In genomic region chr9:107685231-107685981, GRCm38 (mm10) we compare ENCODE assay signal across 8 mouse cellular contexts. TPM values are rescaled to one million over a fixed set of nuclear protein-coding genes. Genes with fewer than 3 reads are reported as not detected.
DNase-seq lines count a peak whose midpoint lies in the region; ATAC-seq and TF ChIP-seq lines count a peak whose summit lies in the region.

No protein-coding gene starts in this region.

- H3K9ac ChIP-seq in forebrain, postnatal 0 days = no peak overlapping the region
- no peak overlapping the region for H3K9ac ChIP-seq in intestine, embryonic 16.5 days (ENCODE audit: low read depth, low read length)
- H3K9ac ChIP-seq in lung, embryonic 15.5 days = no peak overlapping the region

- peak; percentile 83 for ATAC-seq in forebrain, postnatal 0 days
- peak; percentile 73 for ATAC-seq in intestine, embryonic 16.5 days
- peak; percentile 47 for ATAC-seq in lung, embryonic 15.5 days (ENCODE audit: borderline replicate concordance, extremely low read depth, low FRiP score, low TSS enrichment)

- H3K27me3 ChIP-seq in forebrain, postnatal 0 days (ENCODE audit: insufficient read depth, low read length) = no peaks in the 10 kb centered on the region
- H3K27me3 ChIP-seq in intestine, embryonic 16.5 days (replicated peaks; ENCODE audit: control insufficient read depth, insufficient read depth, low read length) = no peaks in the 10 kb centered on the region
- H3K27me3 ChIP-seq in lung, embryonic 15.5 days = no peaks in the 10 kb centered on the region

- peaks cover 69% of the 10 kb centered on the region for H3K36me3 ChIP-seq in forebrain, postnatal 0 days (ENCODE audit: insufficient read depth)
- H3K36me3 ChIP-seq in intestine, embryonic 16.5 days (ENCODE audit: control insufficient read depth, insufficient read depth, low read length) = peaks cover 16% of the 10 kb centered on the region
- peaks cover 22% of the 10 kb centered on the region for H3K36me3 ChIP-seq in lung, embryonic 15.5 days

- H3K4me1 ChIP-seq in forebrain, postnatal 0 days (ENCODE audit: insufficient read depth) = no peaks in the 10 kb centered on the region
- H3K4me1 ChIP-seq in intestine, embryonic 16.5 days (ENCODE audit: control insufficient read depth, insufficient read depth, low read length) = no peaks in the 10 kb centered on the region
- H3K4me1 ChIP-seq in lung, embryonic 15.5 days = peaks cover 12% of the 10 kb centered on the region

- DNase-seq in left cerebral cortex, postnatal 4 days = peak; percentile 86
- DNase-seq in left cerebral cortex, adult 11 months (ENCODE audit: low spot score) = no peak
- peak; percentile 81 for DNase-seq in adrenal gland, postnatal 14 days
- peak; percentile 62 for DNase-seq in forebrain, postnatal 0 days
- DNase-seq in retina, embryonic 14.5 days (ENCODE audit: low spot score) = peak; percentile 75
- DNase-seq in ovary, postnatal 14 days (ENCODE audit: low spot score) = no peak

- no peak overlapping the region for H3K4me3 ChIP-seq in forebrain, postnatal 0 days (ENCODE audit: low read depth, low read length)
- no peak overlapping the region for H3K4me3 ChIP-seq in intestine, embryonic 16.5 days (ENCODE audit: low read length)
- no peak overlapping the region for H3K4me3 ChIP-seq in lung, embryonic 15.5 days

- intact Hi-C loops in left cerebral cortex, postnatal 4 days (cut with DNase I) = no loop called here

- no peaks in the 10 kb centered on the region for H3K9me3 ChIP-seq in forebrain, postnatal 0 days (ENCODE audit: low read length)
- H3K9me3 ChIP-seq in intestine, embryonic 16.5 days (ENCODE audit: control insufficient read depth, low read length) = no peaks in the 10 kb centered on the region
- H3K9me3 ChIP-seq in lung, embryonic 15.5 days = no peaks in the 10 kb centered on the region

- TF ChIP-seq CTCF in forebrain, postnatal 0 days (IDR thresholded peaks at IDR 0.05; ENCODE audit: low read depth) = peak; percentile 92

- WGBS in forebrain, postnatal 0 days = 30% methylated on average over 17 of the region's 17 CpGs
- WGBS in intestine, embryonic 16.5 days = 34% methylated on average over 17 of the region's 17 CpGs
- WGBS in lung, embryonic 15.5 days = 43% methylated on average over 17 of the region's 17 CpGs

- no peak overlapping the region for H3K4me2 ChIP-seq in forebrain, postnatal 0 days (ENCODE audit: low read depth)
- H3K4me2 ChIP-seq in intestine, embryonic 16.5 days (ENCODE audit: low read depth, low read length) = no peak overlapping the region
- no peak overlapping the region for H3K4me2 ChIP-seq in lung, embryonic 15.5 days

- no peak overlapping the region for H3K27ac ChIP-seq in forebrain, postnatal 0 days (ENCODE audit: low read depth, low read length)
- H3K27ac ChIP-seq in intestine, embryonic 16.5 days (ENCODE audit: low read length) = no peak overlapping the region
- no peak overlapping the region for H3K27ac ChIP-seq in lung, embryonic 15.5 days

RNA-seq across cellular contexts. Expression of gene Gnat1, which starts 5.9 kb away (rescaled TPM):
- 1 to 10 TPM in 1 of 2 experiments, under 1 TPM in 1; 0.30 to 1.1 TPM for total RNA-seq in left cerebral cortex, postnatal 4 days (2021)
- total RNA-seq in adrenal gland, postnatal 14 days (2021) = 0.34 and 0.41 TPM in 2 replicates
- total RNA-seq in forebrain, postnatal 0 days (2014; rRNA removed) = 0.24 TPM in 1 of 2 replicates, not detected in the other
- 0.73 and 1.8 TPM in 2 replicates for polyA plus RNA-seq in forebrain, postnatal 0 days (2015; fragmentation: Nextera tagmentation; extraction: Ambion mirVana)
- 0.98 and 1.6 TPM in 2 replicates for polyA plus RNA-seq in intestine, embryonic 16.5 days (2015; fragmentation: Nextera tagmentation; extraction: Ambion mirVana)
- polyA plus RNA-seq in lung, embryonic 15.5 days (2015; fragmentation: Nextera tagmentation; extraction: Ambion mirVana) = 0.54 and 0.93 TPM in 2 replicates

RNA-seq across cellular contexts. Expression of gene Slc38a3, which starts 16.1 kb away (rescaled TPM):
- total RNA-seq in left cerebral cortex, postnatal 4 days (2021) = 10 to 100 TPM; 65.0 to 68.4 TPM
- total RNA-seq in adrenal gland, postnatal 14 days (2021) = 4.9 and 85.2 TPM in 2 replicates
- total RNA-seq in forebrain, postnatal 0 days (2014; rRNA removed) = 43.5 and 60.9 TPM in 2 replicates
- polyA plus RNA-seq in forebrain, postnatal 0 days (2015; fragmentation: Nextera tagmentation; extraction: Ambion mirVana) = 38.7 and 39.8 TPM in 2 replicates
- polyA plus RNA-seq in intestine, embryonic 16.5 days (2015; fragmentation: Nextera tagmentation; extraction: Ambion mirVana) = 10.1 TPM in 2 replicates
- polyA plus RNA-seq in lung, embryonic 15.5 days (2015; fragmentation: Nextera tagmentation; extraction: Ambion mirVana) = 3.9 and 4.1 TPM in 2 replicates

RNA-seq across cellular contexts. Expression of gene Sema3f, which starts 24.9 kb away (rescaled TPM):
- 10 to 100 TPM; 44.6 to 52.6 TPM for total RNA-seq in left cerebral cortex, postnatal 4 days (2021)
- total RNA-seq in adrenal gland, postnatal 14 days (2021) = 22.8 and 25.9 TPM in 2 replicates
- 56.6 and 61.4 TPM in 2 replicates for total RNA-seq in forebrain, postnatal 0 days (2014; rRNA removed)
- 7.1 and 7.8 TPM in 2 replicates for polyA plus RNA-seq in forebrain, postnatal 0 days (2015; fragmentation: Nextera tagmentation; extraction: Ambion mirVana)
- polyA plus RNA-seq in intestine, embryonic 16.5 days (2015; fragmentation: Nextera tagmentation; extraction: Ambion mirVana) = 5.7 and 8.3 TPM in 2 replicates
- 12.3 and 13.7 TPM in 2 replicates for polyA plus RNA-seq in lung, embryonic 15.5 days (2015; fragmentation: Nextera tagmentation; extraction: Ambion mirVana)

RNA-seq across cellular contexts. Expression of gene Gnai2, which starts 50.2 kb away (rescaled TPM):
- 100 to 1,000 TPM; 302 to 303 TPM for total RNA-seq in left cerebral cortex, postnatal 4 days (2021)
- total RNA-seq in adrenal gland, postnatal 14 days (2021) = 249 and 284 TPM in 2 replicates
- total RNA-seq in forebrain, postnatal 0 days (2014; rRNA removed) = 200 and 223 TPM in 2 replicates
- polyA plus RNA-seq in forebrain, postnatal 0 days (2015; fragmentation: Nextera tagmentation; extraction: Ambion mirVana) = 267 and 287 TPM in 2 replicates
- polyA plus RNA-seq in intestine, embryonic 16.5 days (2015; fragmentation: Nextera tagmentation; extraction: Ambion mirVana) = 301 and 311 TPM in 2 replicates
- polyA plus RNA-seq in lung, embryonic 15.5 days (2015; fragmentation: Nextera tagmentation; extraction: Ambion mirVana) = 469 and 478 TPM in 2 replicates

Comparison
In these comparisons a context has a peak if more than half of its experiments do, and no peak if none do; other contexts are left out.
1. DNase-seq: peak in left cerebral cortex, postnatal 4 days (single experiment), adrenal gland, postnatal 14 days (single experiment), forebrain, postnatal 0 days (single experiment) and retina, embryonic 14.5 days (single experiment); none in left cerebral cortex, adult 11 months (single experiment) and ovary, postnatal 14 days (single experiment).
2. Peak in every context shown above with its lines, with median percentiles within 50 percentile points of each other: ATAC-seq.